Mouse (Mus musculus) cerebellum, adult 18-20 months (tissue): ENCODE measurements at regions not wholly inside any gene's neighbourhood (a gene's known extent, or its start where the extent isn't known, plus 50 kb on each side); places are given as distances from the start of the nearest gene placed in this dataset.

ENCODE experiments used
- DNase-seq, 2 experiments: peaks; one replicate each; pipeline ENCODE4 v3.0.0; 2021

GRCm38 (mm10) chr2:96234613-96235012 is 83.4 kb upstream of the Lrrc4c start:
- DNase-seq = peak; percentile 4 to 8

- no peak for DNase-seq
These were observed 78.7 kb upstream of the Lrrc4c start for GRCm38 (mm10) chr2:96239246-96239645.

GRCm38 (mm10) chr2:96240543-96241090 is 77.4 kb upstream of the Lrrc4c start:
- no peak for DNase-seq

GRCm38 (mm10) chr2:96253661-96254060 is 64.3 kb upstream of the Lrrc4c start:
- no peak for DNase-seq

DNA sequence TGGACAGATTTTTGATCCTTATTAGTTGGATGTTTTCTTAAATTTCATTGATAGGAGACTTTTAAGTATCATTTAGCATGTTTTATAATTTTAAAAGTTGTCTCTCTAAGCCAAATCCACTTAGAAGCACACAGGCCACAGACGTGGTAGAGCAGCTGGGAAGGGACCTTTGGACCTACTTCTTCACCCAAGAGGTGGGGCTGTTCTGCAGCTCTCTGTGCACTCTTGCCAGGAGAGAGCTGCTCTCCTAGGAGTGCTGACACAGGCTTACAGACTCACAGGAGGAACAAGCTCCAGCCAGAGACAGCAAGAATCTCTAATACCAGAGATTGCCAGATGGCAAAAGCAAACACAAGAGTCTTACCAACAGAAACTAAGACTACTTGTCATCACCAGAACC is 61.5 kb upstream of the Lrrc4c start:
- DNase-seq = no peak
